Mouse (Mus musculus): Measurements from ENCODE around the gene Tmem50b.
"Not testable (repeated sequence)": the region's sequence is repeated elsewhere in the genome, so short reads cannot be mapped to it uniquely, and the experiment has no call there.

Gene Tmem50b

DNA sequence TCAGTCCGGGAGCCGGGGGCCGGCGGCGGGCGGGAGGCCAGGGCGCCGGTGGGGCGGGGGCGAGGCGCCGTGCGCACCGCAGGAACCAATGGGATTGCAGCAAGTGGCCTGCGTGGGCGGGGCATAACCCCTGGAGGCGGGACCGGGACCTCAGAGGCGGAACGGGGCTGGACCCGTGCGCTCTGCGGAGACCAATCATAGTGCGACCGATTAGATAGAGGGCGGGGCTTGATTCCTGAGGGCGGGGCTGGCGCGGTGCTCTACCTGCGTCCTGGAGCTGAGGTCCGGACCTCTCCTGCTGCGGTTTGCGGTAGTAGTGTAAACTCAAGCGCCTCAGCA, at the start of gene Tmem50b:
Gene Tmem50b, minus strand, starts transcription at position 129 of the 339 bp plus-strand sequence.
- peak; percentile 91 for ATAC-seq (ENCODE audit: low TSS enrichment)

DNA sequence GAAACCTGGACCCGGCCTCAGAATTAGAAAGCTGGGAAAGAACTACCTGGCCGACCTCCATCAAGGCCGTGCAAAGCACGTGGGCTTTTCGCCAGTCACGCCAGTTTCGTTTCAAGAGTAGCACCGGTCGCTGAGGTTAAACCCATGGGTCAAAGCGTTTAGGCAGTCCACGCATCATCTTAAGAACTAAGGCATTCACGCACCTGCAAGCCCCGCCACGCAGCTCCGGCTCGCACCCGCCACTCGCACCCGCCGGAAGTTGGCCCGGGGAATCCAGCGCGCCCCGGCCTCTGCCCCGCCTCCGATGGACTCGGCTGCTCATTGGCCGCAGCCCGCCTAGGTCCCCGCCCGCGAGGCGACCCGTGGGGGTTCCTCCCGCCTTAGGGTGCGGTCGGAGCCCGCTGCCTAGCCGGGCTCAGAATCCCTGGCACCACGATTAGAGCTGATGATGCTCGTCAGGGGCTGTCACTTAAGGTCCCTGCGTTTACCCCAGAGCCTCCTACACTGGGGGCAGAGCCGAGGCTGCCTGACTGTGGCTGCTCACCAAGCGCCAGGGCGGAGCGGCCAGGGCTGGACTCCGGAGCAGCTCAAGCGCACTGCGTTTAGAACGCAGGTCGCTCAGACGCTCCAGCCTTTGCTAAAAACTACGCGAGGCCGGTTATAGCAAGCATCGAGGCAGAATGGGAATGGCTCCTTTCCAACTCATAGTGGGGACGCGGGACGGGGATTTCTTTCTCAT, 49.2 kb upstream of the Tmem50b start, which contains the start of gene Gart:
Gene Gart, minus strand, starts transcription at position 272 of the 739 bp plus-strand sequence.
- peak; percentile 88 for ATAC-seq (ENCODE audit: low TSS enrichment)

DNA sequence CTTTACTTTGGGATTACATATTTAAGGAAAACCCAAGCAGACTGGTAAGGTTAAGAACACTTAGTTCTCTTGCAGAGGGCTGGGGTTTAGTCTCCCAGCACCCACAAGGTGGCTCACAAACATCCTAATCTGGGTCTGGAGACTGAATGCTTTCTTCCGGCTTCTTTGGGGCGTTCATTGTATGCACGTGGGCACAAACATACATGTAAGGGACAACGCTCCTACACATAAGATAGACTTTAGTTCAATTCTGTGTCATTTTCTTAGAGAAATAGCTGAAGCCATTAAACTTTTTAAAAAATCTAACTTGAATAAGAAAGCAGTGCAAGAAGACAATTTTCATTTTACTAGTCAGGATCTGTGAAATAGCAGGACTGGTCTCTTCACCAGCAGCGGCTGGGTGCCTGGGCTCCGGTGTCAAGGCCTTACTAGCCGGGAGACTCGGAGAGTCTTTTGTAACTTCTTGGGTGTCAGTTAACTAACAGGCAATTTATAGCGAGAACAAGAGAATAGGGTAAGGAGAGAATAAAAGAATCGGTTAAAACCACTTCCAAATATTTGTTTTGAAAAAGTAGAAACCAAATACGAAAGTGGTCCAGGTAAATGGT, 48.5 kb upstream of the Tmem50b start:
- no peak for ATAC-seq (ENCODE audit: low TSS enrichment)

DNA sequence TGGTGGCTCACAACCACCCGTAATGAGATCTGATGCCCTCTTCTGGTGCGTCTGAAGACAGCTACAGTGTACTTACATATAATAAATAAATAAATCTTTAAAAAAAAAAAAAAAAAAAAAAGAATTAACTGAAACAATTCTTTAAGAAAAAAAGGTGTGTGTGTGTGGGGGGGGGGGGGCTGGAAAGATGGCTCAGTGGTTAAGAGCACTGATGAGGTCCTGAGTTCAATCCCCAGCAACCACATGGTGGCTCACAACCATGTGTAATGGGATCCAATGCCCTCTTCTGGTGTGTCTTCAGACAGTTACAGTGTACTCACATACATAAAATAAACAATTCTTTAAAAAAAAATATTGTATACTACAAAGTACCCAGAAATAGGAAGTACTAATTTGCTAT, 47.8 kb upstream of the Tmem50b start:
- ATAC-seq (ENCODE audit: low TSS enrichment): not testable (repeated sequence)

GRCm38 (mm10) chr16:91644901-91645300, 47.3 kb upstream of the Tmem50b start:
- no peak for ATAC-seq (ENCODE audit: low TSS enrichment)

- ATAC-seq (ENCODE audit: low TSS enrichment): no peak
These were observed 42.6 kb upstream of the Tmem50b start for GRCm38 (mm10) chr16:91640171-91640570.

GRCm38 (mm10) chr16:91639636-91640035, 42.0 kb upstream of the Tmem50b start:
- peak; percentile 96 for ATAC-seq (ENCODE audit: low TSS enrichment)

DNA sequence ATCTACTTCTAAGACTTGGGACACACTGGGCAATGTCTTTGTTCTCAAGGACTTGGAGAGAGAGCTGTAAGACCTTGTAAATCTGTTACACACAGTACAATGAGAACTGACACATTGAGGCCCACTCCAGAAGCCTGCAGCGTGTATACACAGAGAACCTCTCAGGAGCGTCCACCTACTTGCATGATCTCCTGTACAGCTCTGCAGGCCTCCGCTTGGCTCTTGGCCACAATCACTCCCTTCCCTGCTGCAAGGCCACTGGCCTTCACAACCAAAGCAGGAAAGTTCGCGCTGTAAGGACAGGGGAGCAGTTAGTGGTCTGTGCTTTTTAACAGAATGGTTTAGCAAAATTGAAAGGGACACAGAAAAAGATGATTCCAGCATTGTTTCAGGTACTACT, 41.6 kb upstream of the Tmem50b start:
- peak; percentile 48 for ATAC-seq (ENCODE audit: low TSS enrichment)

DNA sequence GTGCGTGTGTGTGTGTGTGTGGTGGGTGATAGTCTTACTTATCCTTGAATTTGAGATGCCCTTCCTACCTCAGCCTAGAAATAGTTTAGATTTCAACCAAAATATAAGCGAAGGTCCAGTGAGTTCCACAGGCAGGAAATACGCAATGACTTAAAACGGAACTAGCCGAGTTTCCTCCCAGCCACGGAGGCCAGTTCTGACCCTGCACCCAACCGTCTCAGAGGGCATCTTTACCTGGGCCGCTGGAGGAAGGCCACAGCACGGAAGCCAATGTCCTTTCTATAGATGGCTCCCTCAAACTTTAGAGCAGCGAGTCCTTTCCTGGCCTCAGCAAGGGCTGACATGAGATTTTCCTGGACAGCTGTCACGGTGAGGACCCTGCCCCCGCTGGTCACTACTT, 36.0 kb upstream of the Tmem50b start:
- ATAC-seq (ENCODE audit: low TSS enrichment): no peak

GRCm38 (mm10) chr16:91632940-91633339, 35.3 kb upstream of the Tmem50b start:
- ATAC-seq (ENCODE audit: low TSS enrichment): no peak

DNA sequence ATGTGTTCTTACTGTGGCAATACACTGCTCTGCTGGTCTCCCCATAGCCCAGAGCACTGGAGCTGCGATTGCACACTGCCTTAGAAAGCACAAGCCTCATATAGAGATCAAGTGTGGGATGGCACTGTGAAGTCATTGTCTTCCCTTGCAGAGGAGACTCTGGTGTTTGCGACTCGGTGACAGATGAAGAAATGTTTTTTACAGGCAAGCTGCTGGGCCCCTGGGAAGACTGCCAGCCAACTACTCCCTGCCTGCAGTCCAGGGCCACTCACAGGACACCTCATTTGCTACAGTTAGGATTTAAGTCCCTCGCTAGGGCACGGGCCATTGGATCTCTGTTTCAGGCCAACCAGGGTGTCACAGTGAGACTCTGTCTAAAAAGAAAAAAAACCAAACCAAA, 34.8 kb upstream of the Tmem50b start:
- ATAC-seq (ENCODE audit: low TSS enrichment): peak; percentile 85

- ATAC-seq (ENCODE audit: low TSS enrichment): no peak
These were observed 33.0 kb upstream of the Tmem50b start for GRCm38 (mm10) chr16:91630584-91630983.

DNA sequence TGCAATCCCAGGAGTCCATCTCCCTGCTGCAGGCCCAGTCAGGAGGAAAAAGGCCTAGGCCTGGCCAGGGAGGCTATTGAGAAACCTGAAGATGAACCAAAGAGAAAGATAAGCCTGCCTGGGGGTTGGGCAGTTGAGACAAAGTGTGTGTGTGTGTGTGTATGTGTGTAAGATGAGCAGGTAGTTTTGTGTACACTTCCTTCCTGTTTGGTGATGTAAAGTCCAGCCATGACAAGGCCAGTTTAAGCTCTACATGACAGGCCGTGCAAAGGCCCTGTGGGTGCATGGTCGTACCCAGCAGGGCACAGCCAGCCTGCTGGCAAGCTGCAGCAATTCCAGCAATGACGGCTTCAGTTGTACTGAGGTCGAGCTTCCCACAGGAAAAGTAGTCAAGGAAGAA, 32.1 kb upstream of the Tmem50b start:
- no peak for ATAC-seq (ENCODE audit: low TSS enrichment)

GRCm38 (mm10) chr16:91628673-91629072, 31.1 kb upstream of the Tmem50b start:
- no peak for ATAC-seq (ENCODE audit: low TSS enrichment)

DNA sequence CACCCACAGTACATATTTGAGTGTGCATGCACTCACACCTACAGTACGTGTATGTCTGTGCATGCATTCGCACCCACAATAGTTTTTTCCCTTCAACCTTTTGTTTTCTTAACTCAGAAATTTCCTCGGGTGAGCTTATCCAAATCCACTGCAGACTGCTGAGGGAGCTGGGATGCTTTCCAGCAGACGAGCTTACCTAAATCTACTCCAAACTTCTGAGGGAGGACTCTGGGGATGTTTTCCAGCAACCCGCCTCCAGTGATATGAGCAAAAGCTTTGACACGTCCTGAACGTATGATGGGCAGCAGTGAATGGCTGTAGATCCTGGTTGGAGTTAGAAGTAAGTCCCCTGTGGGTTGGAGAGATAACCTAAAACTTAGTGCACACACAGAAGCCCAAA, 30.2 kb upstream of the Tmem50b start:
- ATAC-seq (ENCODE audit: low TSS enrichment): peak; percentile 78

- no peak for ATAC-seq (ENCODE audit: low TSS enrichment)
These were observed 25.5 kb upstream of the Tmem50b start for GRCm38 (mm10) chr16:91623074-91623473.

DNA sequence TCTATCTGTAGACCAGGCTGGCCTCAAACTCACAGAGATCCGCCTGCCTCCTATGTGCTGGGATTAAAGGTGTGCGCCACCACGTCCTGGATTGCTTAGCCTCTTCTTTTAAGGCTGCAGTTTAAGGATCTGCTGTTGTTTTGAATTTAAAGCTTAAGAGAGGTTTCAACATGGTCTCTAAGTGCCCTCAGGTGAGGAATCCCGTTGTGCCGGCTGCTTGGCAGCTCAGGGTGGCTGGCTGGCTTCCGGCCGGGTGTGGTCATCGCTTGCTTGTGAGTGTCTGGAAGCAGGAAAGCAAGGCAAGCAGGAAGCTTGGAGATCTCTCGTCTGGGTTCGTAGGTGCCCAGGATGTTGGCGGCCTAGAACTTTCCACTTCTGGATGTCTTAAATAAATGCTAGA, 23.4 kb upstream of the Tmem50b start:
- ATAC-seq (ENCODE audit: low TSS enrichment): no peak

- no peak for ATAC-seq (ENCODE audit: low TSS enrichment)
These were observed 22.6 kb upstream of the Tmem50b start for GRCm38 (mm10) chr16:91620185-91620584.

- ATAC-seq (ENCODE audit: low TSS enrichment): peak; percentile 97
These were observed 21.2 kb upstream of the Tmem50b start, which contains the start of gene Dnajc28 for GRCm38 (mm10) chr16:91618511-91619501. Dnajc28 (minus strand) TSS chr16:91619026.

GRCm38 (mm10) chr16:91614552-91614951, 17.0 kb upstream of the Tmem50b start:
- no peak for ATAC-seq (ENCODE audit: low TSS enrichment)

- no peak for ATAC-seq (ENCODE audit: low TSS enrichment)
These were observed 14.9 kb upstream of the Tmem50b start for GRCm38 (mm10) chr16:91612525-91612924.

GRCm38 (mm10) chr16:91611248-91611647, 13.6 kb upstream of the Tmem50b start:
- no peak for ATAC-seq (ENCODE audit: low TSS enrichment)
